Mouse (Mus musculus) kidney, embryonic 15.5 days (tissue): Measurements from ENCODE around the gene Spon1. TPM values are rescaled to one million over a fixed set of nuclear protein-coding genes. Genes with fewer than 3 reads are reported as not detected.

Experiments
- ATAC-seq: fragments of 200-750 bp; cut with Nextera tagmentation; replicated peaks from 2 replicates; pipeline ENCODE4 v1.8.0; 2017; ENCODE audit warnings: moderate TSS enrichment; ENCODE audit not compliant: low FRiP score
- H3K27ac ChIP-seq: fragments of 300-500 bp; sonication (generic); 2 replicates; pipeline ENCODE4 v1.5.1; 2015; ENCODE audit warnings: mild to moderate bottlenecking, inconsistent platforms
- H3K27me3 ChIP-seq: fragments of 300-500 bp; sonication (generic); 2 replicates; pipeline ENCODE4 v1.6.1; 2015; ENCODE audit warnings: inconsistent platforms
- H3K36me3 ChIP-seq: fragments of 300-500 bp; sonication (generic); 2 replicates; pipeline ENCODE4 v1.6.1; 2015; ENCODE audit warnings: inconsistent platforms
- H3K4me1 ChIP-seq: fragments of 300-500 bp; sonication (generic); 2 replicates; pipeline ENCODE4 v1.6.1; 2015; ENCODE audit warnings: inconsistent platforms
- H3K4me2 ChIP-seq: fragments of 300-500 bp; sonication (generic); 2 replicates; pipeline ENCODE4 v1.6.1; 2015; ENCODE audit warnings: moderate library complexity, mild to moderate bottlenecking, inconsistent platforms
- H3K4me3 ChIP-seq: fragments of 300-500 bp; sonication (generic); replicated peaks from 2 replicates; pipeline ENCODE4 v1.5.1; 2015; ENCODE audit warnings: mild to moderate bottlenecking, inconsistent platforms
- H3K9ac ChIP-seq: fragments of 300-500 bp; sonication (generic); 2 replicates; pipeline ENCODE4 v1.6.1; 2015; ENCODE audit warnings: mild to moderate bottlenecking, inconsistent platforms
- H3K9me3 ChIP-seq: fragments of 300-500 bp; sonication (generic); replicated peaks from 2 replicates; pipeline ENCODE4 v1.6.1; 2016; ENCODE audit warnings: inconsistent platforms
- WGBS: fragments of 180-500 bp; shearing (Covaris S2); methylation state at CpG from one replicate; pipeline ENCODE4 v1.1.7; 2015; ENCODE audit warnings: mixed read lengths; 5-methylcytosine and 5-hydroxymethylcytosine counted together
- polyA plus RNA-seq: library from polyadenylated mRNA; unstranded; fragments of >200 nt; fragmentation: Nextera tagmentation; extraction: Ambion mirVana; gene quantifications from 2 replicates; pipeline ENCODE4 v1.2.1, GENCODE M21; 2015

Gene Spon1
- polyA plus RNA-seq: 12.8 and 13.9 TPM in 2 replicates

GRCm38 (mm10) chr7:113765667-113766497 lies at the start of gene Spon1:
Gene Spon1, plus strand, starts transcription at chr7:113765998.
- no peak within 1 kb of the TSS for H3K27ac ChIP-seq
- no peaks in the 10 kb centered on the region for H3K9me3 ChIP-seq
- under 1% methylated on average over 56 of the region's 56 CpGs for WGBS
- peaks cover 26% of the 10 kb centered on the region for H3K4me1 ChIP-seq
- no peaks in the 10 kb centered on the region for H3K36me3 ChIP-seq
- H3K4me3 ChIP-seq: peak within 1 kb of the TSS; percentile 54
- ATAC-seq: peak; percentile 90
- H3K27me3 ChIP-seq: peaks cover 57% of the 10 kb centered on the region
- peak within 1 kb of the TSS; percentile 47 for H3K9ac ChIP-seq
- H3K4me2 ChIP-seq: peak within 1 kb of the TSS; percentile 95

GRCm38 (mm10) chr7:113721994-113722393 lies 43.8 kb upstream of the Spon1 start:
- no peak overlapping the region for H3K9ac ChIP-seq
- H3K4me3 ChIP-seq: no peak overlapping the region
- 85% methylated on average over 2 of the region's 2 CpGs for WGBS
- H3K9me3 ChIP-seq: no peaks in the 10 kb centered on the region
- H3K36me3 ChIP-seq: no peaks in the 10 kb centered on the region
- no peak for ATAC-seq
- no peak overlapping the region for H3K27ac ChIP-seq
- H3K4me1 ChIP-seq: no peaks in the 10 kb centered on the region
- H3K4me2 ChIP-seq: no peak overlapping the region
- H3K27me3 ChIP-seq: no peaks in the 10 kb centered on the region

- WGBS: 81% methylated on average over 3 of the region's 3 CpGs
- Histone ChIP-seq H3K27me3 (no peaks in the 10 kb centered on the region), H3K4me2 (no peak overlapping the region), H3K4me1 (peaks cover 2% of the 10 kb centered on the region; the same call in 1 of the 2 replicates), H3K9me3 (no peaks in the 10 kb centered on the region), H3K27ac (no peak overlapping the region), H3K9ac (no peak overlapping the region), H3K36me3 (no peaks in the 10 kb centered on the region), H3K4me3 (no peak overlapping the region)
- ATAC-seq: no peak
These were observed 41.9 kb upstream of the Spon1 start for GRCm38 (mm10) chr7:113723905-113724304.

GRCm38 (mm10) chr7:113727999-113728713 lies 37.6 kb upstream of the Spon1 start:
- no peak overlapping the region for H3K27ac ChIP-seq
- no peak for ATAC-seq
- H3K36me3 ChIP-seq: no peaks in the 10 kb centered on the region
- H3K27me3 ChIP-seq: 0 out of 2 replicates have a peak, but pooled peaks cover 4% of the 10 kb centered on the region
- H3K4me1 ChIP-seq: peaks cover 7% of the 10 kb centered on the region; the same call in 1 of the 2 replicates
- WGBS: 37% methylated on average over 8 of the region's 8 CpGs
- no peak overlapping the region for H3K4me2 ChIP-seq
- no peaks in the 10 kb centered on the region for H3K9me3 ChIP-seq
- H3K4me3 ChIP-seq: no peak overlapping the region
- no peak overlapping the region for H3K9ac ChIP-seq

GRCm38 (mm10) chr7:113728926-113729325 lies 36.9 kb upstream of the Spon1 start:
- H3K4me3 ChIP-seq: no peak overlapping the region
- H3K4me1 ChIP-seq: peaks cover 9% of the 10 kb centered on the region; the same call in 1 of the 2 replicates
- H3K4me2 ChIP-seq: no peak overlapping the region
- H3K27me3 ChIP-seq: 0 out of 2 replicates have a peak, but pooled peaks cover 4% of the 10 kb centered on the region
- H3K9me3 ChIP-seq: no peaks in the 10 kb centered on the region
- 19% methylated on average over 2 of the region's 2 CpGs for WGBS
- no peaks in the 10 kb centered on the region for H3K36me3 ChIP-seq
- no peak overlapping the region for H3K27ac ChIP-seq
- no peak for ATAC-seq
- no peak overlapping the region for H3K9ac ChIP-seq

- Histone ChIP-seq H3K9ac (no peak overlapping the region), H3K27me3 (0 out of 2 replicates have a peak, but pooled peaks cover 8% of the 10 kb centered on the region), H3K4me1 (peaks cover 9% of the 10 kb centered on the region; the same call in 1 of the 2 replicates), H3K4me2 (no peak overlapping the region), H3K36me3 (no peaks in the 10 kb centered on the region), H3K27ac (no peak overlapping the region), H3K4me3 (no peak overlapping the region), H3K9me3 (no peaks in the 10 kb centered on the region)
- WGBS: 90% methylated on average over 8 of the region's 8 CpGs
- ATAC-seq: no peak
These were observed 35.2 kb upstream of the Spon1 start for GRCm38 (mm10) chr7:113730406-113731247.

- Histone ChIP-seq H3K9me3 (no peaks in the 10 kb centered on the region), H3K4me3 (no peak overlapping the region), H3K4me2 (no peak overlapping the region), H3K4me1 (0 out of 2 replicates have a peak, but pooled peaks cover 3% of the 10 kb centered on the region), H3K9ac (no peak overlapping the region), H3K27ac (no peak overlapping the region), H3K27me3 (peaks cover 3% of the 10 kb centered on the region; the same call in 1 of the 2 replicates), H3K36me3 (no peaks in the 10 kb centered on the region)
- WGBS: 73% methylated on average over 9 of the region's 9 CpGs
- ATAC-seq: no peak
These were observed 27.9 kb upstream of the Spon1 start for GRCm38 (mm10) chr7:113737790-113738362.

- no peaks in the 10 kb centered on the region for H3K36me3 ChIP-seq
- WGBS: 73% methylated on average over 7 of the region's 7 CpGs
- peaks cover 7% of the 10 kb centered on the region for H3K4me1 ChIP-seq
- H3K27me3 ChIP-seq: peaks cover 3% of the 10 kb centered on the region; the same call in 1 of the 2 replicates
- no peak overlapping the region for H3K4me2 ChIP-seq
- no peak overlapping the region for H3K4me3 ChIP-seq
- H3K27ac ChIP-seq: no peak overlapping the region
- no peaks in the 10 kb centered on the region for H3K9me3 ChIP-seq
- ATAC-seq: no peak; the same call in 1 of the 2 replicates
- no peak overlapping the region for H3K9ac ChIP-seq
These were observed 26.6 kb upstream of the Spon1 start for GRCm38 (mm10) chr7:113739181-113739580.

GRCm38 (mm10) chr7:113742644-113743043 lies 23.2 kb upstream of the Spon1 start:
- Histone ChIP-seq H3K4me1 (peaks cover 10% of the 10 kb centered on the region), H3K9me3 (no peaks in the 10 kb centered on the region), H3K4me2 (no peak overlapping the region), H3K27me3 (no peaks in the 10 kb centered on the region; the same call in 1 of the 2 replicates), H3K36me3 (no peaks in the 10 kb centered on the region), H3K27ac (no peak overlapping the region), H3K4me3 (no peak overlapping the region), H3K9ac (no peak overlapping the region)
- no peak for ATAC-seq
- WGBS: 94% methylated on average over 4 of the region's 4 CpGs

- peaks cover 10% of the 10 kb centered on the region for H3K4me1 ChIP-seq
- H3K27me3 ChIP-seq: no peaks in the 10 kb centered on the region; the same call in 1 of the 2 replicates
- peak; percentile 84 for ATAC-seq
- no peaks in the 10 kb centered on the region for H3K36me3 ChIP-seq
- no peak overlapping the region for H3K4me3 ChIP-seq
- no peaks in the 10 kb centered on the region for H3K9me3 ChIP-seq
- no peak overlapping the region for H3K4me2 ChIP-seq
- H3K27ac ChIP-seq: no peak overlapping the region
- H3K9ac ChIP-seq: no peak overlapping the region
- WGBS: 10% methylated on average over 5 of the region's 5 CpGs
These were observed 21.8 kb upstream of the Spon1 start for GRCm38 (mm10) chr7:113743982-113744381.

- peaks cover 5% of the 10 kb centered on the region for H3K27me3 ChIP-seq
- no peaks in the 10 kb centered on the region for H3K36me3 ChIP-seq
- H3K4me2 ChIP-seq: no peak overlapping the region
- H3K9ac ChIP-seq: no peak overlapping the region
- WGBS: 52% methylated on average over 2 of the region's 2 CpGs
- H3K9me3 ChIP-seq: no peaks in the 10 kb centered on the region
- no peak overlapping the region for H3K4me3 ChIP-seq
- no peak overlapping the region for H3K27ac ChIP-seq
- peak; percentile 77 for ATAC-seq
- H3K4me1 ChIP-seq: no peaks in the 10 kb centered on the region
These were observed 9.2 kb upstream of the Spon1 start for GRCm38 (mm10) chr7:113756616-113757015.
